Mouse (Mus musculus): Measurements from ENCODE around the gene Gm20388. TPM values are rescaled to one million over a fixed set of nuclear protein-coding genes. Genes with fewer than 3 reads are reported as not detected.
"Not testable (repeated sequence)": the region's sequence is repeated elsewhere in the genome, so short reads cannot be mapped to it uniquely, and the experiment has no call there.

Gene Gm20388
- total and polyA plus RNA-seq, 2 experiments from 2014 or later: 17.3 TPM; not detected in 1

DNA sequence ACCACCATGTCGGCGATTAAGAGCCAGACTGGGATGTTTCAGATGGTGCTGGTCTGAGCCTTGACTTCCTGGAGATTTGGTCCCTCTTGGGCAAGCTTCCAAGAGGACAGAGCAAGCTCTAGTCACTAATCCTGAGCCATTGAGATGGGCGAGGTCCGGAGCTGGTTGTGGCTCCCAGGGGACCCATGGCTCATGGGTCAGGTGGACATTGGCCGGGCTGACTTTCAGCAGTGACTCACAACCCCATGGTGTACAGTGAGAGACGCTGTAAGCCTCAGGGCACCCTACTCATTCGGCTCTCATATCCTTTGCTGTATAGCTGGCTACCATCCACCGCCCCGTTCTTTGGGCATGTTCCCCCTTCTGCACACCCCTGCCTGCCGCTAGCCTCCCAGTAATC, 1223.5 kb downstream of the Gm20388 start:
- no peak overlapping the region for H3K4me3 ChIP-seq (ENCODE audit: low read depth, low read length)
- WGBS: 83% methylated on average over 10 of the region's 10 CpGs

DNA sequence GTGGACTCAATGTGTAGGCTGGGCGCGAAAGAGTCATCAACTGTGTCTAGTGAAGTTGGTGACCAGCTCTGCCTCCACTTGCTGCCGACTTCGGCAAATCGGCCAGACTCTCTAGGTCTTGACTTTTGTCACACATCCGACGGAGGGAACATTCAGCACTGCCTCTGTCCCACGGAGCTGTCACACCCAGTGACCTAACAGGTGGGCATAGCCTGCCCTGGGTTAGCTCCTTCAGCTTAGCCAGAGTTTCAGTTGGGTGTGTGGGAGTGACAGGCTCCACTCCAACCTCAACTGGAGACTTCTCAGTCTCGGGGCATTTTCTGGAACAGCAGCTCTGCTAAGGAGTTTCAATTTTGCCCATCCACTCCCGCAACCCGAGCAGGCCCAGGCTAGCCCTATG, 1223.9 kb downstream of the Gm20388 start:
- peaks cover 7% of the 10 kb centered on the region; the same call in 1 of the 2 replicates for H3K4me1 ChIP-seq (ENCODE audit: control insufficient read depth, insufficient read depth)
- H3K27me3 ChIP-seq (ENCODE audit: control insufficient read depth, insufficient read depth, low read length): peaks cover 22% of the 10 kb centered on the region
- H3K4me3 ChIP-seq (ENCODE audit: low read depth, low read length): no peak overlapping the region
- no peak overlapping the region for H3K27ac ChIP-seq (ENCODE audit: low read depth)
- no peak for DNase-seq (ENCODE audit: low spot score)
- H3K4me2 ChIP-seq (ENCODE audit: low read depth, low read length): no peak overlapping the region
- 86% methylated on average over 11 of the region's 11 CpGs for WGBS
- H3K36me3 ChIP-seq (replicated peaks; ENCODE audit: control insufficient read depth, insufficient read depth, low read length): no peaks in the 10 kb centered on the region; the same call in 1 of the 2 replicates
- TF ChIP-seq EP300 (IDR thresholded peaks at IDR 0.05; ENCODE audit: low read depth) (no peak), CTCF (IDR thresholded peaks at IDR 0.05; ENCODE audit: low read depth) (no peak)
- ATAC-seq (ENCODE audit: insufficient read depth, low read depth): no peak
- no peak overlapping the region for H3K9ac ChIP-seq (replicated peaks; ENCODE audit: low read depth, low read length)
- H3K9me3 ChIP-seq (replicated peaks; ENCODE audit: control insufficient read depth, low read length): peaks cover 9% of the 10 kb centered on the region

More for the DNA sequence above, 1223.5 kb downstream of the Gm20388 start:
- Histone ChIP-seq H3K4me2 (ENCODE audit: low read depth, low read length) (no peak overlapping the region), H3K27me3 (ENCODE audit: control insufficient read depth, insufficient read depth, low read length) (peaks cover 26% of the 10 kb centered on the region), H3K9me3 (replicated peaks; ENCODE audit: control insufficient read depth, low read length) (peaks cover 9% of the 10 kb centered on the region), H3K27ac (ENCODE audit: low read depth) (no peak overlapping the region), H3K4me1 (ENCODE audit: control insufficient read depth, insufficient read depth) (peaks cover 7% of the 10 kb centered on the region; the same call in 1 of the 2 replicates), H3K9ac (replicated peaks; ENCODE audit: low read depth, low read length) (no peak overlapping the region), H3K36me3 (replicated peaks; ENCODE audit: control insufficient read depth, insufficient read depth, low read length) (no peaks in the 10 kb centered on the region; the same call in 1 of the 2 replicates)
- TF ChIP-seq CTCF (IDR thresholded peaks at IDR 0.05; ENCODE audit: low read depth) (no peak), EP300 (IDR thresholded peaks at IDR 0.05; ENCODE audit: low read depth) (no peak)
- DNase-seq (ENCODE audit: low spot score): no peak
- no peak for ATAC-seq (ENCODE audit: insufficient read depth, low read depth)

GRCm38 (mm10) chr8:121136856-121137255, 1226.2 kb downstream of the Gm20388 start:
- Histone ChIP-seq H3K9me3 (replicated peaks; ENCODE audit: control insufficient read depth, low read length) (peaks cover 9% of the 10 kb centered on the region), H3K4me3 (ENCODE audit: low read depth, low read length) (no peak overlapping the region), H3K36me3 (replicated peaks; ENCODE audit: control insufficient read depth, insufficient read depth, low read length) (no peaks in the 10 kb centered on the region; the same call in 1 of the 2 replicates), H3K27me3 (ENCODE audit: control insufficient read depth, insufficient read depth, low read length) (peaks cover 3% of the 10 kb centered on the region; the same call in 1 of the 2 replicates), H3K4me1 (ENCODE audit: control insufficient read depth, insufficient read depth) (peaks cover 7% of the 10 kb centered on the region; the same call in 1 of the 2 replicates), H3K27ac (ENCODE audit: low read depth) (no peak overlapping the region), H3K9ac (replicated peaks; ENCODE audit: low read depth, low read length) (no peak overlapping the region), H3K4me2 (ENCODE audit: low read depth, low read length) (no peak overlapping the region)
- TF ChIP-seq EP300 (IDR thresholded peaks at IDR 0.05; ENCODE audit: low read depth) (no peak), CTCF (IDR thresholded peaks at IDR 0.05; ENCODE audit: low read depth) (no peak)
- no peak for ATAC-seq (ENCODE audit: insufficient read depth, low read depth)
- WGBS: 88% methylated on average over 6 of the region's 6 CpGs
- DNase-seq (ENCODE audit: low spot score): no peak

DNA sequence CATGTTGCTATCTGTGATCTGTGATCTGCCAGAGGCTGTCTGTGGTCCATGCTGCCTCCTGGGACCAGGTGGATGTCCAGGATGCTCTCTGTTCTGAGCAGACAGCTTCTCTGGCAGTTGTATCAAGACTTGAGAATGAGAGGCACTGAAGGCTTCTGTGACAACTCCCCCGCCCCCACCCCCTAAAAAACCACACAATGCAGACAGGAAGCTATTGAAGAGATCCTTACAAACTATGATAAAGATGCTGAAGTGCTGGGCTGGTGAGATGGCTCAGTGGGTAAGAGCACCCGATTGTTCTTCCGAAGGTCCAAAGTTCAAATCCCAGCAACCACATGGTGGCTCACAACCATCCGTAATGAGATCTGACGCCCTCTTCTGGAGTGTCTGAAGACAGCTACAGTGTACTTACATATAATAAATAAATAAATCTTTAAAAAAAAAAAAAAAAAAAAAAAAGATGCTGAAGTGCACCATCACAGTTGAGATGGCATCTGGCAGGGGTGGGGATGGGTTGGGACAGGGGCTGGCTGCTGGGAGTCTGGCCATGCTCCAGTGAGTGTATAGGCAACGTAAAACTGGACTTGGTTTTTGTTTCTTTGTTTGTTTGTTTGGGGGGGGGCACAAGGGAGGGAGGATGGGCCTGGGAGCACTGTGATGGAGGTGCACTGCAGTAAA, 1235.0 kb downstream of the Gm20388 start:
- WGBS: 61% methylated on average over 4 of the region's 6 CpGs

DNA sequence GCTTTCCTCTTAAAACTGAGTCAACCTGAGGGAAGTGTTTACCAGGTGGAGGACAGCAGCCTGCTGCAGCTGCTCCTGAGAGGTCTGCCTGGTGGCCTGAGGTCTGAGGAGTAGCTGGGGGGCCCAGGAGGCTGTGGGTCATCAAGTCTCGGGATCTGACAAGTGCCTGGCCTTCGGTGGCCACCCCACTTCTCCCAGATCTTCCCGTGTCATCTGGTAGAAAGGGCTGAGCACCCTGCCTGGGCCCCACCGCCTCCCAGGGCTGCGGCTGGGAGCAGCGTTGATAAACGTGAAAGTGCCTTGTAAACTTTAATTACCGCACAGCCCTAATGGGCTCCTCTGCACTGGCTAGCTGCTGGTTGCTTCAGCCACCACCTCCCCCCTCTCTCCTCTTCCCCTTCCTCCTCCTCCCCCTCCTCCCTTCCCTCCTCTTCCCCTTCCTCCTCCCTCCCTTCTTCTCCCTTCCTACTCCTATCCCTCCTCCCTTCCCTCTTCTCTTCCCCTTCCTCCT, 1238.0 kb downstream of the Gm20388 start:
- 25% methylated on average over 8 of the region's 8 CpGs for WGBS
- Histone ChIP-seq H3K27me3 (ENCODE audit: control insufficient read depth, insufficient read depth, low read length) (0 out of 2 replicates have a peak, but pooled peaks cover 6% of the 10 kb centered on the region), H3K27ac (ENCODE audit: low read depth) (no peak overlapping the region), H3K4me3 (ENCODE audit: low read depth, low read length) (no peak overlapping the region), H3K9me3 (replicated peaks; ENCODE audit: control insufficient read depth, low read length) (no peaks in the 10 kb centered on the region), H3K4me2 (ENCODE audit: low read depth, low read length) (no peak overlapping the region), H3K9ac (replicated peaks; ENCODE audit: low read depth, low read length) (no peak overlapping the region), H3K4me1 (ENCODE audit: control insufficient read depth, insufficient read depth) (peaks cover 4% of the 10 kb centered on the region; the same call in 1 of the 2 replicates), H3K36me3 (replicated peaks; ENCODE audit: control insufficient read depth, insufficient read depth, low read length) (no peaks in the 10 kb centered on the region)
- no peak for DNase-seq (ENCODE audit: low spot score)
- ATAC-seq (ENCODE audit: insufficient read depth, low read depth): no peak
- TF ChIP-seq EP300 (IDR thresholded peaks at IDR 0.05; ENCODE audit: low read depth) (no peak), CTCF (IDR thresholded peaks at IDR 0.05; ENCODE audit: low read depth) (no peak)

More for the DNA sequence above, 1235.0 kb downstream of the Gm20388 start:
- not testable (repeated sequence) for H3K36me3 ChIP-seq (replicated peaks; ENCODE audit: control insufficient read depth, insufficient read depth, low read length); H3K4me1 ChIP-seq (ENCODE audit: control insufficient read depth, insufficient read depth); H3K4me2 ChIP-seq (ENCODE audit: low read depth, low read length); H3K9ac ChIP-seq (replicated peaks; ENCODE audit: low read depth, low read length); H3K9me3 ChIP-seq (replicated peaks; ENCODE audit: control insufficient read depth, low read length); H3K27ac ChIP-seq (ENCODE audit: low read depth); DNase-seq (ENCODE audit: low spot score); H3K27me3 ChIP-seq (ENCODE audit: control insufficient read depth, insufficient read depth, low read length); H3K4me3 ChIP-seq (ENCODE audit: low read depth, low read length); ATAC-seq (ENCODE audit: insufficient read depth, low read depth)
